ENCODE assay signal across 11 mouse cellular contexts in genomic region chr14:39678228-39678627, GRCm38 (mm10).
"Had no signal": no experiment of that assay in that cellular context is flagged by ENCODE, and none has a peak within 500 bp of the region (broad histone marks: within the 10 kb centered on the region; RNA-seq: fewer than 3 reads in every experiment).

No protein-coding gene starts in this region.

- DNase-seq: kidney, adult 2 months; kidney, postnatal 36 days; liver; lung, adult 18-20 months; lung, postnatal 10 days; lung, postnatal 36 days; retina, postnatal 1 day; spleen, adult 18-20 months; thymus, adult 2 months; thymus, postnatal 14 days; thymus, postnatal 4 days had no signal
